Mouse (Mus musculus): ENCODE data around the gene Nup188. TPM values are rescaled to one million over a fixed set of nuclear protein-coding genes. Genes with fewer than 3 reads are reported as not detected.

Nup188 gene
- total RNA-seq, 2 experiments from 2014 or later: 20.2 to 20.9 TPM

Small RNA genes lying within 50 kb of the gene (microRNA-seq; reads per million reads assigned to microRNA genes)
- gene Gm47292: 0 reads per million in 2 experiments

Other genes with a start within 250 kb of the Nup188 start
- gene Wdr34, start 237.5 kb upstream of the Nup188 start, total RNA-seq (2021): 10 to 100 TPM; 42.6 to 47.8 TPM
- gene Set, start 229.0 kb upstream of the Nup188 start, total RNA-seq (2021): 100 to 1,000 TPM; 171 to 193 TPM
- 1 to 10 TPM; 1.8 to 2.2 TPM for gene Pkn3, start 208.7 kb upstream of the Nup188 start, total RNA-seq (2021)
- 10 to 100 TPM; 13.0 to 14.1 TPM for gene Zdhhc12, start 192.7 kb upstream of the Nup188 start, total RNA-seq (2021)
- 100 to 1,000 TPM; 135 to 139 TPM for gene Zer1, start 161.8 kb upstream of the Nup188 start, total RNA-seq (2021)
- 10 to 100 TPM; 65.2 to 69.1 TPM for gene Tbc1d13, start 152.7 kb upstream of the Nup188 start, total RNA-seq (2021)
- gene Endog, start 114.9 kb upstream of the Nup188 start, total RNA-seq (2021): 10 to 100 TPM; 23.0 to 27.5 TPM
- gene Spout1, start 107.9 kb upstream of the Nup188 start, total RNA-seq (2021): 10 to 100 TPM; 36.3 to 37.0 TPM
- 10 to 100 TPM; 15.2 to 15.5 TPM for gene Kyat1, start 80.5 kb upstream of the Nup188 start, total RNA-seq (2021)
- gene Lrrc8a, start 48.7 kb upstream of the Nup188 start, total RNA-seq (2021): 10 to 100 TPM; 53.7 to 59.5 TPM
- gene Gm28035, start 45.8 kb upstream of the Nup188 start, total RNA-seq (2021): 1 to 10 TPM; 7.2 to 9.7 TPM
- gene Phyhd1, start 20.2 kb upstream of the Nup188 start, total RNA-seq (2021): 10 to 100 TPM; 14.1 to 25.7 TPM
- gene Gm28038, start 5.4 kb upstream of the Nup188 start, total RNA-seq (2021): not detected
- gene Dolk, start 63 bp upstream of the Nup188 start, total RNA-seq (2021): 10 to 100 TPM; 25.8 to 29.2 TPM
- gene Sh3glb2, start 72.9 kb downstream of the Nup188 start, total RNA-seq (2021): 100 to 1,000 TPM; 276 to 278 TPM
- 100 to 1,000 TPM; 102 to 110 TPM for gene Miga2, start 77.8 kb downstream of the Nup188 start, total RNA-seq (2021)
- 10 to 100 TPM; 23.9 to 30.9 TPM for gene Dolpp1, start 105.9 kb downstream of the Nup188 start, total RNA-seq (2021)
- gene Crat, start 129.4 kb downstream of the Nup188 start, total RNA-seq (2021): 10 to 100 TPM; 45.5 to 47.1 TPM
- gene Ptpa, start 129.6 kb downstream of the Nup188 start, total RNA-seq (2021): 100 to 1,000 TPM; 143 to 147 TPM
- gene Ier5l, start 187.8 kb downstream of the Nup188 start, total RNA-seq (2021): 10 to 100 TPM; 12.7 to 15.1 TPM

Data from left cerebral cortex, postnatal 14 days (tissue).